Mouse (Mus musculus) midbrain, embryonic 12.5 days (tissue): ENCODE results near the gene Ddah1. TPM values are rescaled to one million over a fixed set of nuclear protein-coding genes. Genes with fewer than 3 reads are reported as not detected.

Experiments
- ATAC-seq: fragments of 200-750 bp; cut with Nextera tagmentation; 2 replicates; pipeline ENCODE4 v1.8.0; 2017; ENCODE audit warnings: low read depth, moderate TSS enrichment, moderate library complexity; ENCODE audit not compliant: low FRiP score
- H3K27ac ChIP-seq: fragments of 300-500 bp; sonication (generic); replicated peaks from 2 replicates; pipeline ENCODE4 v1.5.1; 2016; ENCODE audit warnings: mild to moderate bottlenecking
- H3K27me3 ChIP-seq: fragments of 300-500 bp; sonication (generic); 2 replicates; pipeline ENCODE4 v1.6.1; 2016; ENCODE audit warnings: mild to moderate bottlenecking
- H3K36me3 ChIP-seq: fragments of 300-500 bp; sonication (generic); 2 replicates; pipeline ENCODE4 v1.6.1; 2016
- H3K4me1 ChIP-seq: fragments of 300-500 bp; sonication (generic); 2 replicates; pipeline ENCODE4 v1.6.1; 2016
- H3K4me2 ChIP-seq: fragments of 300-500 bp; sonication (generic); replicated peaks from 2 replicates; pipeline ENCODE4 v1.6.1; 2016; ENCODE audit warnings: mild to moderate bottlenecking, moderate library complexity
- H3K4me3 ChIP-seq: fragments of 300-500 bp; sonication (generic); 2 replicates; pipeline ENCODE4 v1.5.1; 2016; ENCODE audit warnings: mild to moderate bottlenecking
- H3K9ac ChIP-seq: fragments of 300-500 bp; sonication (generic); replicated peaks from 2 replicates; pipeline ENCODE4 v1.6.1; 2016; ENCODE audit warnings: mild to moderate bottlenecking, moderate library complexity
- H3K9me3 ChIP-seq: fragments of 300-500 bp; sonication (generic); 2 replicates; pipeline ENCODE4 v1.6.1; 2016; ENCODE audit warnings: mild to moderate bottlenecking
- WGBS: fragments of 180-500 bp; shearing (Covaris S2); methylation state at CpG from one replicate; pipeline ENCODE4 v1.1.7; 2016; 5-methylcytosine and 5-hydroxymethylcytosine counted together
- polyA plus RNA-seq: library from polyadenylated mRNA; unstranded; fragments of >200 nt; fragmentation: Nextera tagmentation; extraction: Ambion mirVana; gene quantifications from 2 replicates; pipeline ENCODE4 v1.2.1, GENCODE M21; 2016

Gene Ddah1
- polyA plus RNA-seq, 1 experiment from 2014 or later: 38.2 TPM

DNA sequence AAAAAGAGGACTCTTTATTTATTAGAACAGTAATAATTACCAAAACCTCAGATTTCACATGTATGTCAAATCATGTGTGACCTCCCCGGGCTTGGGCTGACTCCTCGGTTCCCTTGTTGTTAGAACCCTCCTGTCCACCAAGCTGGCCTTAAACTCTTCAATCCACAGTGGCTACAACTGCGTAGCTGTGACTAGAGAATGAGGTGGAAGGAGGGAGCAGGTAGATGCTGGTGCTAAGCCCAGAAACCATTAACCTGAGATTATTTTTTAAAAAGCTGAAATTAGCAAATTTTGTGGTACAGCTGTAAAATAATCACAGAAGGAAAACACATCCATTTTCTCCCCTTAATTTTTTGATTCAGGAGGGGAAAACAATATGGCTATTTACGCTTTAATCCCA lies 10.0 kb downstream of the Ddah1 start:
- H3K4me3 ChIP-seq: no peak overlapping the region
- 0 out of 2 replicates have a peak, but pooled peaks cover 5% of the 10 kb centered on the region for H3K4me1 ChIP-seq
- WGBS: 96% methylated on average over 4 of the region's 4 CpGs
- no peak overlapping the region for H3K27ac ChIP-seq
- H3K27me3 ChIP-seq: peaks cover 9% of the 10 kb centered on the region; the same call in 1 of the 2 replicates
- H3K9me3 ChIP-seq: no peaks in the 10 kb centered on the region
- H3K9ac ChIP-seq: no peak overlapping the region
- H3K4me2 ChIP-seq: no peak overlapping the region
- ATAC-seq: no peak
- H3K36me3 ChIP-seq: no peaks in the 10 kb centered on the region

DNA sequence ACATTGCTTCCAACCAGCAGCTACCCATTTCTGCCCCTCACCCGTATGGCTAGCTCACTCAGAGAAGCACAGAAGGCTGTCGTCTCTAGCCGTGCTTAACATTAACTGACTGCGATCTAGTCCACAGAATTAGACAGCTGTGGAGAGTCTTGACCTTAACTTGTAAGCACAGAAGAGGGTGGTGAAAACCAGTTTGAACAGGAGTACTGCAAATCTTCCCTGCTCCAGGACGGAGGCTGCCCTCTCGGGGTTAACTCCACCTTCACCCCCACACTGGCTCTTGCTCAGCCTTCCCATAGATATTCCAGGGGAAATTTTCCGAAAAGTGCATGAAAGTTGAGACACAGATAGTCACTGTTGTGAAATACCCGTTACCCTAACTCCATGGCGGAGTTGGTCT lies 14.9 kb downstream of the Ddah1 start:
- H3K36me3 ChIP-seq: no peaks in the 10 kb centered on the region
- no peaks in the 10 kb centered on the region for H3K9me3 ChIP-seq
- no peak overlapping the region for H3K27ac ChIP-seq
- no peak overlapping the region for H3K4me2 ChIP-seq
- no peaks in the 10 kb centered on the region for H3K27me3 ChIP-seq
- H3K4me3 ChIP-seq: no peak overlapping the region
- no peak overlapping the region for H3K9ac ChIP-seq
- H3K4me1 ChIP-seq: no peaks in the 10 kb centered on the region
- ATAC-seq: no peak
- 95% methylated on average over 9 of the region's 9 CpGs for WGBS

DNA sequence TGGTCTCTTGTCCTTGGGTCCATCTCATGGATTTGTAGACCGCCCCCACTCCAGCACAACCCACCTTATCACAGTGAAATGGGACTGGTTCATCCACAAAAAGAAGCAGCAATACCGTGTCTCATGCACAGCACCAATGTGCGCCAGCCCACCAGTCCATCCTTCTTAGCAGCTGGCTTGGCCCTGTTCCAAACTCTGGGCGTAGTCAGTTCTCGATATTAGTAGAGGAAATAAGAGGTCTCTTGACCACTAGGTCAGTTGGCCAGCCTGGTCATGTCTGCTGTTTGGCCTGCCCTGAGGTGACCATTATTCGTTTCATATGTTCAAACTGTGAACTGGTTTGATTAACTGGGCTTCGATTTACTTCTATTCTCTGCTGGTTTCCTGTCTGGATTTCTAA lies 15.9 kb downstream of the Ddah1 start:
- Histone ChIP-seq H3K4me3 (no peak overlapping the region), H3K4me2 (no peak overlapping the region), H3K4me1 (no peaks in the 10 kb centered on the region), H3K9me3 (no peaks in the 10 kb centered on the region), H3K27me3 (no peaks in the 10 kb centered on the region), H3K9ac (no peak overlapping the region), H3K27ac (no peak overlapping the region), H3K36me3 (no peaks in the 10 kb centered on the region)
- no peak for ATAC-seq
- 95% methylated on average over 7 of the region's 7 CpGs for WGBS

DNA sequence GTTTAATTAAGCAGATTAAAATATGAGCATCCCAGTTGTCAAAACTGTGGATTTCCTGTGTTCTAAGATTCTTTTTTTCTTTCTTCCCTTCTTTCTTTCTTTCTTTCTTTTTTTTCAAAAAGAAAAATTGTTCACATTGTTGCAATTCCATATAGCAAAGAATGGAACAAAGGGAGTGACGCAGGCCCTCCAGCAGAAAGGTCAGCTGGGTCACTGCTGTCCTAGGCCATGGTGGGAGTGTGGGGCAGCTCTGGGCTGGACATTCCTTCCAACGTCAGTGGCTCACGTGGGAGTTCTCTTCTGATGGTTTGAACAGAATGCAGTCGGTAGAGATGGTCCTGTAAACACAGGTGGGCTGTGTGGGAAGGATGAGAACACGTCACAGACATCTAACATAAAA lies 16.8 kb downstream of the Ddah1 start:
- Histone ChIP-seq H3K4me3 (no peak overlapping the region), H3K27me3 (no peaks in the 10 kb centered on the region), H3K27ac (no peak overlapping the region), H3K36me3 (no peaks in the 10 kb centered on the region), H3K9me3 (no peaks in the 10 kb centered on the region), H3K4me2 (no peak overlapping the region), H3K4me1 (no peaks in the 10 kb centered on the region), H3K9ac (no peak overlapping the region)
- no peak for ATAC-seq
- 40% methylated on average over 5 of the region's 5 CpGs for WGBS

DNA sequence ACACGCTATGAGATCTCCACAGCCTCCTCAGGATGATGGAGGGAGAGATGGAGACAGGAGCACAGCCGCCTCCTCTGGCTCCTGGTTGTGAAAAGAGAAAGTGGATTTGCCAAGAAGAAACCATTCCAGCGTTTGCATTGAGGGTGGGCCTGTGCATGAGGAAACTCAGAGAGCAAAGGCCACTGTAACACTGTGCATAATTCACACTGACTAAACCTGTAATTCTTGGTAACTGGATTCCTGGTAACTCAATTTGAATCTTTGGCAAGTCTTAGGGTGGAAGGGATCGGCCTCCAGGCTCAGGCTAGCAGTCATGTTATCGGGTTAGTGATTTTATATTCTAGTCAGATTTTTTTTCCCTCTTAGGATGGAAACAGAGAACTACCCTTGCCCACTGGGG lies 17.4 kb downstream of the Ddah1 start:
- Histone ChIP-seq H3K4me2 (no peak overlapping the region), H3K27ac (no peak overlapping the region), H3K4me1 (no peaks in the 10 kb centered on the region), H3K36me3 (no peaks in the 10 kb centered on the region), H3K4me3 (no peak overlapping the region), H3K9ac (no peak overlapping the region), H3K27me3 (no peaks in the 10 kb centered on the region), H3K9me3 (no peaks in the 10 kb centered on the region)
- 91% methylated on average over 5 of the region's 5 CpGs for WGBS
- no peak for ATAC-seq

DNA sequence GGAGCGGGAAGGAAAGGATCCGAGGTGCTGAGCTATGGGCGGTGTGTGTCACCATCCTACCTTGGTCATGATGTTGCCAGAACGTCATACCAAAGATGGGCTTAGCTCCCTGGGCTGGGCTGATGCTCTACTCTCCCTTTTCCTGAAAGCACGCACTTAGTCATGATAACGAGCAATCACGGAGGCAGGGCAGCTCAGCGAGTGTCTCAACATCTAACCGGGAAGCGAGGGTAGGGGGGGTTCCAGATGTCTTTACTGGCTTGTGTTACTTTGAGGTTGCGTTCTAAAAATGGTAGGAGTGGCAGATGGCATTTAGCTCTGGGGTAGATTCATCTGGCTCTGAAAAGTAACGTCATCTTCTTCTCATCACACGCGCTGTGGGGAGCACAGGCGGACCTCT lies 18.5 kb downstream of the Ddah1 start:
- H3K36me3 ChIP-seq: no peaks in the 10 kb centered on the region
- H3K9me3 ChIP-seq: no peaks in the 10 kb centered on the region
- ATAC-seq: no peak
- H3K27ac ChIP-seq: no peak overlapping the region
- H3K9ac ChIP-seq: no peak overlapping the region
- no peaks in the 10 kb centered on the region for H3K4me1 ChIP-seq
- H3K4me2 ChIP-seq: no peak overlapping the region
- 89% methylated on average over 15 of the region's 15 CpGs for WGBS
- H3K4me3 ChIP-seq: no peak overlapping the region
- no peaks in the 10 kb centered on the region for H3K27me3 ChIP-seq

DNA sequence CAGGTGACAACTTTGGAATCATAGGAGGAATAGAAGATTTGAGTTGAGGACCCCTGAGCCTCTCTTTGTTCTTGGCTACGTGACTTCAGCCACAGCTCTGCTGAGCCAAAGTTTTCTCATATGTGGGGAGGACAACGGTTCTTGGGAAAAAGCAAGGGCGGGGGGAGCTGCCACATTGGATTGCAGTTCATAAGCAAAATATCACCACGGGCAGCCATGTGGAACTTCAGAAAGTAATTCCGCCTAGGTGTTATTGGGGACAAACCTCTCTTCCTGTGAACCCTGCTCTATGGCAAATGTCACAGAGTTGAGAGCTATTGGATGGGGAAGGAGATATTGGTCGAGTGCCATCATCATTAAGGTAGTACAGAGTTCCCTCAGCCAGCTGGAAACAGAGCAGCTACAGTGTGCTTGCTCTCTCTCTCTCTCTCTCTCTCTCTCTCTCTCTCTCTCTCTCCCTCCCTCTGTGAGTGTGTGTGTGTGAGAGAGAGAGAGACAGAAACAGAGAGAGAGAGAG lies 20.0 kb downstream of the Ddah1 start:
- WGBS: 82% methylated on average over 6 of the region's 6 CpGs
- no peak for ATAC-seq
- H3K4me1 ChIP-seq: no peaks in the 10 kb centered on the region
- no peak overlapping the region for H3K9ac ChIP-seq
- no peak overlapping the region for H3K4me2 ChIP-seq
- no peak overlapping the region for H3K4me3 ChIP-seq
- no peaks in the 10 kb centered on the region for H3K9me3 ChIP-seq
- H3K27ac ChIP-seq: no peak overlapping the region
- no peaks in the 10 kb centered on the region for H3K27me3 ChIP-seq
- no peaks in the 10 kb centered on the region for H3K36me3 ChIP-seq

DNA sequence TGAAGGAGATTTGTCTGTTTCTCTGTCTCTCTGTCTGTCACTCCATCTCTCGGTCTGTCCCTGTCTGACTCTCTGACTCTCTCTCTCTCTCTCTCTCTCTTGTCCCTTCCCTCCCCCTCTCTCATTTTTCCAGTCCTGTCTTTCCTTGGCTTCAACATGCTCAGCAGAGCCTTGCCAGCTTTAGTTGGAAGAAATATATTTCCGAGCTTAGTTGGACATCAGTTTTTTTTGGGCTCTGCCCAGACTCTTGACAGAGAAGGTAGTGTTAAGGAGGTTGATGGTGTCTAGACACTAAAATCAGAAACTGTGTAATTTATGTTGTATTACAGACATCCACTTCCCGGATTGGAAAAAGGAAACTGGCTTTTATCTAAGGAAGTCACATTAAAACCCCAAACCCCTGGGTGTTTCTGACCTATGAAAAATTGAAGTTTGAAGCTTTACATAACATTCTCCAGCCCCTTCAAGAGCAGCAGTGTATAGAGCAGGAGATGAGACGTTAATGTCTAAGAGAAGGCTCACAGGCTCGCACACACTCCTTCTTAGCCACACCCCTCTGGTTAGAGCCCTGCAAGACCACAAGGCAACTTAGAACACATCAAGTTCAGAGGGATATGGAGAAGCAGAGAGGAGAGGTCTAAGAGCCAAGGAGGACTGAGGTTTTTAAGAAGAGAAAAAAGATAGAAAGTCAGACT lies 21.0 kb downstream of the Ddah1 start:
- H3K36me3 ChIP-seq: no peaks in the 10 kb centered on the region
- no peak overlapping the region for H3K9ac ChIP-seq
- no peak overlapping the region for H3K4me2 ChIP-seq
- H3K27me3 ChIP-seq: no peaks in the 10 kb centered on the region
- H3K27ac ChIP-seq: no peak overlapping the region
- WGBS: 76% methylated on average over 5 of the region's 5 CpGs
- H3K4me1 ChIP-seq: no peaks in the 10 kb centered on the region
- no peak for ATAC-seq
- no peak overlapping the region for H3K4me3 ChIP-seq
- H3K9me3 ChIP-seq: no peaks in the 10 kb centered on the region

DNA sequence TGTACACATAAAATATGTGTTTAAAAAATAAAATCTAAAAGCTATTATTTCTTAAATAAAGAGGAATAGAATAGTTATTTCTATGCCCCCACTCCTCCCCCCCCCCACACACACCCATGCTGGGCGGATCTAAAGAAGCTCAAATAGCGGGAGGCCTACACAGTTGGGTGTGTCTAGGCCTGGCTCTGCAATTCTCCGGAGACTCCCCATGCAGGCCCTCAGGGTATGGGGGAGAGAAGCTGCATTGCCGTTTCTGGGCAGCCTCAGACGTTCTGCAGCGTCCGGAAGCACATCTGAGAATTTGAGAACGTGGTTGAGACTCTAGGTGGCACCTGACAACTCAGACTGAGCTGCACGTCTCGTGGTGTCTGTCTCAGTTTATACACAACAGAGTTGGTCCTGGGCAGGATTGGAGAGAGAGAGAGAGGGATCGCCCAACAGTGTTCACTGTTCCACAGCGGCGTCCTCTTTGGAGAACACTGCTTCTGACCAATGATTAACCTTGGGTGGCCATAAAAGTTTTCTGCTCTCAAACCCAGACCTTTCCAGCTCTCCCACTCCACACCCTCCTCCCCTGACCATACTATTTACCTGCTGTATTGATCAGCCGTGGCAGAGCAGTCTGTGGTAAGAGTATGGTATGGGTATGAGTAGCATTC lies 22.4 kb downstream of the Ddah1 start:
- H3K27me3 ChIP-seq: no peaks in the 10 kb centered on the region

DNA sequence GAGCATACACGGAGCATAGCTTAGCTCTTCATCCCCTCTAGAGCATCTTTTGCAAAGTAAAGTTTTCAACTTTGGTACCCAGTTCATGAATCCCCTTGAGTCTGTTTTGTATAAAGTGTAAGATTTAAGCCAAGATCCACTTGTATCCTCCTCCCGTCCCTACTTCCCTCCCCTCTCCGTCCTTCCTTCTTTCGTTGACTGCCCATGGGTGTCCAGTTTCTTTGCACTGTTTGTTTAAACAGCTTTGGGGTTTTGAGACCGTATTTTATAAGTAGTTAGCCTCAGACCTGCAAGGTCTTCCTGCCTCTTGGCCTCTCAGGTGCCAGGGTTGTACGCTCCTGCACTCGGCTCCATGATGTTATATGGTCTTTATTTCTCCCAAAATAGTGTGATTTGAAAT lies 26.8 kb downstream of the Ddah1 start:
- Histone ChIP-seq H3K36me3 (no peaks in the 10 kb centered on the region), H3K27ac (no peak overlapping the region), H3K4me2 (no peak overlapping the region), H3K27me3 (no peaks in the 10 kb centered on the region), H3K9ac (no peak overlapping the region), H3K9me3 (no peaks in the 10 kb centered on the region), H3K4me3 (no peak overlapping the region), H3K4me1 (no peaks in the 10 kb centered on the region)
- 69% methylated on average over 7 of the region's 7 CpGs for WGBS
- ATAC-seq: no peak

More for the DNA sequence above, 22.4 kb downstream of the Ddah1 start:
- no peak for ATAC-seq
- WGBS: 88% methylated on average over 14 of the region's 14 CpGs
- H3K4me3 ChIP-seq: no peak overlapping the region
- no peaks in the 10 kb centered on the region for H3K36me3 ChIP-seq
- H3K27ac ChIP-seq: no peak overlapping the region
- no peaks in the 10 kb centered on the region for H3K9me3 ChIP-seq
- no peak overlapping the region for H3K9ac ChIP-seq
- H3K4me2 ChIP-seq: no peak overlapping the region
- no peaks in the 10 kb centered on the region for H3K4me1 ChIP-seq

DNA sequence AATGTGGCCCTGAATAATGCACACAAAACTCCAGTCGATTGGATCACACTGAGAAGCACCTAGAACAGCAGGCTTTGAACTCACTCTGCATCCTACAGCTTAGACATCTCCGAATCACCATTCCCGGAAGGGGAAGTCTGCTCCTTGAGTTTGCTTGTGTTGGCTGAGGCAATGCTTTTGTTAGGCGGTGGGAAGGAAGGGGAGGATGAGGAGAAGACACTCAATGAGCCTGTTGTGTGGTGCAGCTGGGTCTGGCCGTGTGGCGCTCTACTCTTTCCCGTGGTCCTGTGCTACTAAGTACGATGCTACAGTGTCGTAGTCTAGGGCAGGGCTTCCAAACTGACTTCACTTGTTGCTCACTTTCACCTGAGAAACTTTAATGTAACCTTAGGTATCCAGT lies 28.8 kb downstream of the Ddah1 start:
- ATAC-seq: no peak
- no peaks in the 10 kb centered on the region for H3K27me3 ChIP-seq
- H3K4me1 ChIP-seq: no peaks in the 10 kb centered on the region
- no peaks in the 10 kb centered on the region for H3K9me3 ChIP-seq
- H3K4me2 ChIP-seq: no peak overlapping the region
- no peak overlapping the region for H3K4me3 ChIP-seq
- H3K9ac ChIP-seq: no peak overlapping the region
- 88% methylated on average over 9 of the region's 9 CpGs for WGBS
- H3K36me3 ChIP-seq: no peaks in the 10 kb centered on the region
- no peak overlapping the region for H3K27ac ChIP-seq

DNA sequence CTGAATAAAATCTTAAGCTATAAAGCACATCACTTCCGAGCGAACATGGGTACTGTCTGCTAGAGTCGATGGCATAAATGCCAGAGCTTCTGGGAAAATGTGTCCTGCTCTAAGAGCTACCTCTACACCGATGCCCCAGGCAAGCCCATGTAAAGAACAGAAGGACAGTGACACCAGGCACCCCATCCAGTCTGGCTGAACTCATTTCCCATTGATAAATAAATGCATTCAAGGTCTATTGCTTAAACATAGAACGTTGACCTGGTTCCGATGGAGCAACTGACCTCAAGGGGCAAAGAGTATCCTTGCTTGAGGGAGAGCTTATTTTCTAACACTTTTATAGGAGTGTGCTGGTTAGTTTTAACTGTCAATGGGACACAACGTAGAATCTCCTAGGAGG lies 30.6 kb downstream of the Ddah1 start:
- no peak overlapping the region for H3K4me3 ChIP-seq
- no peak overlapping the region for H3K9ac ChIP-seq
- ATAC-seq: no peak
- no peak overlapping the region for H3K27ac ChIP-seq
- no peak overlapping the region for H3K4me2 ChIP-seq
- H3K4me1 ChIP-seq: no peaks in the 10 kb centered on the region
- no peaks in the 10 kb centered on the region for H3K9me3 ChIP-seq
- H3K36me3 ChIP-seq: no peaks in the 10 kb centered on the region
- no peaks in the 10 kb centered on the region for H3K27me3 ChIP-seq
- WGBS: 93% methylated on average over 7 of the region's 7 CpGs
